Mouse (Mus musculus) hindbrain, embryonic 16.5 days (tissue): ENCODE measurements around the gene Neu1. TPM values are rescaled to one million over a fixed set of nuclear protein-coding genes. Genes with fewer than 3 reads are reported as not detected.
A peak's percentile ranks its signal among the peaks of the same experiment; 100 is the strongest.
"Not testable (repeated sequence)": the region's sequence is repeated elsewhere in the genome, so short reads cannot be mapped to it uniquely, and the experiment has no call there.

ENCODE experiments used
- ATAC-seq: fragments of 200-750 bp; cut with Nextera tagmentation; 2 replicates; pipeline ENCODE4 v1.8.0; 2017; ENCODE audit warnings: moderate TSS enrichment, moderate library complexity
- H3K27ac ChIP-seq: fragments of 300-500 bp; sonication (generic); 2 replicates; pipeline ENCODE4 v1.5.1; 2014; ENCODE audit warnings: low read depth, mild to moderate bottlenecking, control low read depth, low read length, moderate library complexity
- H3K27me3 ChIP-seq: fragments of 300-500 bp; sonication (generic); replicated peaks from 2 replicates; pipeline ENCODE4 v1.6.1; 2014; ENCODE audit warnings: low read length; ENCODE audit not compliant: control insufficient read depth, insufficient read depth
- H3K36me3 ChIP-seq: fragments of 300-500 bp; sonication (generic); 2 replicates; pipeline ENCODE4 v1.6.1; 2014; ENCODE audit warnings: mild to moderate bottlenecking, low read length, moderate library complexity, mixed read lengths; ENCODE audit not compliant: control insufficient read depth, insufficient read depth
- H3K4me1 ChIP-seq: fragments of 300-500 bp; sonication (generic); 2 replicates; pipeline ENCODE4 v1.6.1; 2014; ENCODE audit warnings: low read depth, low read length; ENCODE audit not compliant: control insufficient read depth, insufficient read depth
- H3K4me2 ChIP-seq: fragments of 300-500 bp; sonication (generic); 2 replicates; pipeline ENCODE4 v1.6.1; 2014; ENCODE audit warnings: mild to moderate bottlenecking, low read length, control low read depth, moderate library complexity
- H3K4me3 ChIP-seq: fragments of 300-500 bp; sonication (generic); 2 replicates; pipeline ENCODE4 v1.5.1; 2014; ENCODE audit warnings: mild to moderate bottlenecking, low read length, control low read depth, moderate library complexity
- H3K9ac ChIP-seq: fragments of 300-500 bp; sonication (generic); 2 replicates; pipeline ENCODE4 v1.6.1; 2014; ENCODE audit warnings: low read depth, mild to moderate bottlenecking, control low read depth, low read length, moderate library complexity
- H3K9me3 ChIP-seq: fragments of 300-500 bp; sonication (generic); 2 replicates; pipeline ENCODE4 v1.6.1; 2014; ENCODE audit warnings: mild to moderate bottlenecking, low read length, moderate library complexity; ENCODE audit not compliant: control insufficient read depth
- WGBS: fragments of 180-500 bp; shearing (Covaris S2); extraction: QIAGEN DNeasy Blood & Tissue Kit; methylation state at CpG from one replicate; pipeline ENCODE4 v1.1.7; 2014; 5-methylcytosine and 5-hydroxymethylcytosine counted together
- polyA plus RNA-seq: library from polyadenylated mRNA; unstranded; fragments of >200 nt; fragmentation: Nextera tagmentation; extraction: Ambion mirVana; gene quantifications from 2 replicates; pipeline ENCODE4 v1.2.1, GENCODE M21; 2015

Neu1 gene
- polyA plus RNA-seq, 1 experiment from 2014 or later: 41.7 TPM

GRCm38 (mm10) chr17:34957291-34957690 is 26.2 kb downstream of the Neu1 start:
- not testable (repeated sequence) for H3K4me1 ChIP-seq, H3K27me3 ChIP-seq, H3K4me3 ChIP-seq, H3K9me3 ChIP-seq, ATAC-seq, H3K4me2 ChIP-seq, H3K27ac ChIP-seq, H3K36me3 ChIP-seq, H3K9ac ChIP-seq
- 4% methylated on average over 11 of the region's 40 CpGs for WGBS

GRCm38 (mm10) chr17:34957966-34958365 is 26.9 kb downstream of the Neu1 start:
- H3K27me3 ChIP-seq, H3K27ac ChIP-seq, ATAC-seq, H3K4me1 ChIP-seq, H3K36me3 ChIP-seq, H3K9me3 ChIP-seq, H3K4me3 ChIP-seq, H3K4me2 ChIP-seq, H3K9ac ChIP-seq: not testable (repeated sequence)
- 21% methylated on average over 13 of the region's 40 CpGs for WGBS

GRCm38 (mm10) chr17:34958734-34959129 is 27.7 kb downstream of the Neu1 start:
- H3K27ac ChIP-seq, H3K27me3 ChIP-seq, H3K36me3 ChIP-seq, H3K4me1 ChIP-seq, H3K9ac ChIP-seq, H3K9me3 ChIP-seq: not testable (repeated sequence)
- Histone ChIP-seq H3K4me2 (peak overlapping the region; percentile 63), H3K4me3 (peak overlapping the region; percentile 40)
- peak; percentile 65 for ATAC-seq
- WGBS: under 1% methylated on average over 15 of the region's 47 CpGs

- 0% methylated on average over 23 of the region's 32 CpGs for WGBS
- Histone ChIP-seq H3K4me2 (peak within 1 kb of the TSS; percentile 63), H3K4me3 (peak within 1 kb of the TSS; percentile 40), H3K9ac (peak within 1 kb of the TSS; percentile 42; the same call in 1 of the 2 replicates), H3K27ac (peak within 1 kb of the TSS; percentile 64)
- not testable (repeated sequence) for H3K27me3 ChIP-seq, H3K4me1 ChIP-seq, H3K9me3 ChIP-seq, H3K36me3 ChIP-seq
- ATAC-seq: peak; percentile 96
Observed at GRCm38 (mm10) chr17:34959130-34959778, 28.2 kb downstream of the Neu1 start, which contains the start of gene Hspa1b. Hspa1b (minus strand) TSS chr17:34959238.

- H3K27me3 ChIP-seq: peaks cover 2% of the 10 kb centered on the region; the same call in 1 of the 2 replicates
- peak overlapping the region; percentile 63 for H3K4me2 ChIP-seq
- no peak for ATAC-seq
- H3K9ac ChIP-seq: no peak overlapping the region
- peaks cover 2% of the 10 kb centered on the region; the same call in 1 of the 2 replicates for H3K4me1 ChIP-seq
- whole genome bisulfite sequencing: 16% methylated on average over 12 of the region's 12 CpGs
- no peaks in the 10 kb centered on the region for H3K36me3 ChIP-seq
- H3K4me3 ChIP-seq: peak overlapping the region; percentile 40
- no peaks in the 10 kb centered on the region for H3K9me3 ChIP-seq
- no peak overlapping the region for H3K27ac ChIP-seq
Observed at GRCm38 (mm10) chr17:34959881-34960515, 28.9 kb downstream of the Neu1 start.

GRCm38 (mm10) chr17:34960702-34961493 is 29.8 kb downstream of the Neu1 start:
- Histone ChIP-seq H3K9ac (no peak overlapping the region), H3K9me3 (no peaks in the 10 kb centered on the region), H3K4me2 (no peak overlapping the region), H3K36me3 (no peaks in the 10 kb centered on the region), H3K4me1 (peaks cover 2% of the 10 kb centered on the region; the same call in 1 of the 2 replicates), H3K4me3 (no peak overlapping the region), H3K27me3 (peaks cover 2% of the 10 kb centered on the region), H3K27ac (no peak overlapping the region)
- no peak for ATAC-seq

GRCm38 (mm10) chr17:34962125-34962524 is 31.1 kb downstream of the Neu1 start:
- no peak overlapping the region for H3K4me2 ChIP-seq
- H3K9ac ChIP-seq: no peak overlapping the region
- H3K4me1 ChIP-seq: peaks cover 2% of the 10 kb centered on the region; the same call in 1 of the 2 replicates
- H3K9me3 ChIP-seq: no peaks in the 10 kb centered on the region
- peaks cover 2% of the 10 kb centered on the region for H3K27me3 ChIP-seq
- H3K36me3 ChIP-seq: no peaks in the 10 kb centered on the region
- H3K27ac ChIP-seq: no peak overlapping the region
- H3K4me3 ChIP-seq: no peak overlapping the region
- no peak for ATAC-seq
- 36% methylated on average over 3 of the region's 3 CpGs for WGBS

GRCm38 (mm10) chr17:34962841-34963240 is 31.8 kb downstream of the Neu1 start:
- WGBS: 50% methylated on average over 1 of the region's 1 CpGs
- no peak overlapping the region for H3K4me3 ChIP-seq
- H3K4me2 ChIP-seq: no peak overlapping the region
- peaks cover 5% of the 10 kb centered on the region for H3K27me3 ChIP-seq
- no peak overlapping the region for H3K27ac ChIP-seq
- H3K9me3 ChIP-seq: no peaks in the 10 kb centered on the region
- H3K4me1 ChIP-seq: peaks cover 2% of the 10 kb centered on the region; the same call in 1 of the 2 replicates
- no peaks in the 10 kb centered on the region for H3K36me3 ChIP-seq
- no peak overlapping the region for H3K9ac ChIP-seq
- no peak for ATAC-seq

GRCm38 (mm10) chr17:34964640-34965049 is 33.6 kb downstream of the Neu1 start:
- no peak for ATAC-seq
- no peaks in the 10 kb centered on the region for H3K36me3 ChIP-seq
- H3K9me3 ChIP-seq: no peaks in the 10 kb centered on the region
- H3K4me2 ChIP-seq: no peak overlapping the region
- H3K4me3 ChIP-seq: no peak overlapping the region
- WGBS: 31% methylated on average over 1 of the region's 1 CpGs
- H3K27me3 ChIP-seq: peaks cover 21% of the 10 kb centered on the region
- 0 out of 2 replicates have a peak overlapping the region, but pooled peaks have one; percentile 17 for H3K9ac ChIP-seq
- H3K27ac ChIP-seq: no peak overlapping the region
- H3K4me1 ChIP-seq: peaks cover 2% of the 10 kb centered on the region; the same call in 1 of the 2 replicates
